Comparison of ENCODE assay signal across 9 mouse cellular contexts in the genomic region with DNA sequence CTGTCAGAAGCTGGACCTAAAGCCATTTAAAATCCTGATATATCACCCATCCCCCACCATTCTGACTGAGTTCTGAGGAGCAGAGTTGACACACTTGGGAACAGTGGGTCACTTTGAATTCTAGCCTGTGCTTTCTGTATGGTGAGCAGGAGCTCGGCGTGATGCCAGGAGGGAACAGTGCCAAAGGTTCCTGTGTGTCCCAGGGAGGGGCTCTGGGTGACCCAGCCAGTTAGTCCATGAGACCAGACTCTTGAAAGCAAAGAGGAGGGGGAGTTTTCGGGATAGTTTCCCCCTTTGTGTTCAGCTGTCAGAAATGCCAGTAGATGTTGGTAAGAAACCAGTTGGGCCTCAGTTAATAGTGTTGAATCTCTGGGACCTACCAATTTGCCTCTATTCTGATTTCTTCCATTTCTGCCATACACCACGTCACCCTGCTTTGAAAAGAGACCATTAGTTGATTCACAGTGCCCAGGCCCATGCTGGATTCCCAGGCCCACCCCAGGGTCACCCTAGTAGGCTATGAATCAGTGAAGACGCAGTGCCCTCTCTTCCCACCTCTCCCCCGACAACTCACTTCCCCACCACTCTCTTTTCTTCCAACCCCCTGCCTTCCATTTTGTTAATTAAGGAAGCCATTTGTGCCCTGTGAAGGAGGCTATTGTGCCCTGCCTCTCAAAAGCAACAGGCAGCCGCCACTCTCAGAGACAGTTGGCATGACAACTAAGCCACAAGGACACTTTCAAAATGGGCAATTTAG. TPM values are rescaled to one million over a fixed set of nuclear protein-coding genes. Genes with fewer than 3 reads are reported as not detected.
A peak's percentile ranks its signal among the peaks of the same experiment; 100 is the strongest.
DNase-seq lines count a peak whose midpoint lies in the region; ATAC-seq lines count a peak whose summit lies in the region.
"Had no signal": no experiment of that assay in that cellular context is flagged by ENCODE, and none has a peak within 500 bp of the region (broad histone marks: within the 10 kb centered on the region; RNA-seq: fewer than 3 reads in every experiment).

No protein-coding gene starts in this region.

- no peaks in the 10 kb centered on the region for H3K4me1 ChIP-seq in heart, embryonic 10.5 days
- H3K4me1 ChIP-seq: limb, embryonic 13.5 days had no signal

- ATAC-seq in megakaryocyte, adult 5-6 weeks (ENCODE audit: poor library complexity, severe bottlenecking) = no peak

- no peak overlapping the region for H3K27ac ChIP-seq in heart, embryonic 10.5 days
- H3K27ac ChIP-seq: limb, embryonic 13.5 days had no signal

- DNase-seq in heart, postnatal 4 days = peak; percentile 51
- DNase-seq in heart, embryonic 10.5 days (ENCODE audit: low spot score) = no peak
- DNase-seq in right cerebral cortex, postnatal 10 days (ENCODE audit: low spot score in 2 of 2) = peak; percentile 67 to 76
- DNase-seq in right cerebral cortex, postnatal 25 days = no peak
- peak; percentile 18 to 41 for DNase-seq in layer of hippocampus, postnatal 14 days (ENCODE audit: low spot score in 2 of 2)
- DNase-seq in testis, postnatal 10 days (ENCODE audit: low spot score) = peak; percentile 81
- DNase-seq in gastrocnemius, adult 8-10 months (ENCODE audit: low spot score in 2 of 2) = no peak

- no peaks in the 10 kb centered on the region for H3K36me3 ChIP-seq in heart, embryonic 10.5 days
- H3K36me3 ChIP-seq: limb, embryonic 13.5 days had no signal

- H3K9me3 ChIP-seq in heart, embryonic 10.5 days = no peaks in the 10 kb centered on the region
- H3K9me3 ChIP-seq: limb, embryonic 13.5 days had no signal

- H3K4me3 ChIP-seq in heart, embryonic 10.5 days = no peak overlapping the region
- H3K4me3 ChIP-seq: limb, embryonic 13.5 days had no signal

- H3K27me3 ChIP-seq in heart, embryonic 10.5 days (ENCODE audit: insufficient read depth, poor library complexity, severe bottlenecking) = no peaks in the 10 kb centered on the region
- H3K27me3 ChIP-seq: limb, embryonic 13.5 days had no signal

- WGBS in heart, embryonic 10.5 days = 69% methylated on average over 7 of the region's 7 CpGs

RNA-seq across cellular contexts. Expression of gene Copb2, which starts 38.6 kb away (rescaled TPM):
- 100 to 1,000 TPM; 126 to 128 TPM for total RNA-seq in heart, postnatal 4 days (2021)
- 163 and 167 TPM in 2 replicates for polyA plus RNA-seq in heart, embryonic 10.5 days (2016; fragmentation: Nextera tagmentation; extraction: Ambion mirVana)
- total RNA-seq in layer of hippocampus, postnatal 14 days (2021) = 10 to 100 TPM; 93.0 to 94.0 TPM
- 130 and 144 TPM in 2 replicates for total RNA-seq in megakaryocyte, adult 5-6 weeks (2015)
- 141 and 153 TPM in 2 replicates for total RNA-seq in megakaryocyte, adult 5-6 weeks (2017)
- total RNA-seq in gastrocnemius, adult 8-10 months (2022) = 10 to 100 TPM; 68.5 to 80.4 (median 72.0) TPM

RNA-seq across cellular contexts. Expression of gene Rbp2, which starts 39.0 kb away (rescaled TPM):
- total RNA-seq in heart, postnatal 4 days (2021) = not detected
- 0.60 and 1.9 TPM in 2 replicates for polyA plus RNA-seq in heart, embryonic 10.5 days (2016; fragmentation: Nextera tagmentation; extraction: Ambion mirVana)
- total RNA-seq in layer of hippocampus, postnatal 14 days (2021) = not detected
- total RNA-seq in megakaryocyte, adult 5-6 weeks (2015) = not detected in 2 replicates
- not detected in 2 replicates for total RNA-seq in megakaryocyte, adult 5-6 weeks (2017)
- not detected for total RNA-seq in gastrocnemius, adult 8-10 months (2022)
- polyA plus RNA-seq: limb, embryonic 13.5 days had no signal

Comparison
In these comparisons a context has a peak if more than half of its experiments do, and no peak if none do; other contexts are left out.
1. DNase-seq: peak in heart, postnatal 4 days (single experiment), right cerebral cortex, postnatal 10 days (2 of 2), layer of hippocampus, postnatal 14 days (2 of 2) and testis, postnatal 10 days (single experiment); none in heart, embryonic 10.5 days (single experiment), right cerebral cortex, postnatal 25 days (single experiment) and gastrocnemius, adult 8-10 months (0 of 2).